In genomic region chr11:24171675-24172285, GRCm38 (mm10) we compare ENCODE assay signal across 21 mouse cellular contexts.
DNase-seq lines count a peak whose midpoint lies in the region; ATAC-seq lines count a peak whose summit lies in the region.
"Had no signal": no experiment of that assay in that cellular context is flagged by ENCODE, and none has a peak within 500 bp of the region (broad histone marks: within the 10 kb centered on the region; RNA-seq: fewer than 3 reads in every experiment).

No protein-coding gene starts in this region.

- DNase-seq in embryonic facial prominence, embryonic 10.5 days (ENCODE audit: low spot score) = no peak
- DNase-seq in midbrain, embryonic 11.5 days (ENCODE audit: low spot score, missing footprints) = no peak
- no peak for DNase-seq in midbrain, embryonic 14.5 days
- DNase-seq: adrenal gland, postnatal 14 days; cerebellum, adult 18-20 months; cerebellum, postnatal 36 days; kidney, adult 2 months; kidney, postnatal 25 days; layer of hippocampus, adult 9-11 months; lung, postnatal 36 days; right cerebral cortex, adult 18-20 months; thymus, adult 2 months had no signal

- H3K4me2 ChIP-seq in embryonic facial prominence, embryonic 12.5 days (replicated peaks) = no peak overlapping the region
- no peak overlapping the region for H3K4me2 ChIP-seq in midbrain, embryonic 11.5 days
- H3K4me2 ChIP-seq in midbrain, embryonic 14.5 days (ENCODE audit: low read length) = no peak overlapping the region
- no peak overlapping the region for H3K4me2 ChIP-seq in forebrain, embryonic 16.5 days (ENCODE audit: low read length)
- no peak overlapping the region for H3K4me2 ChIP-seq in midbrain, embryonic 15.5 days
- H3K4me2 ChIP-seq: embryonic facial prominence, embryonic 15.5 days; heart, embryonic 15.5 days; liver, embryonic 15.5 days had no signal

- H3K9ac ChIP-seq in embryonic facial prominence, embryonic 12.5 days = no peak overlapping the region
- no peak overlapping the region for H3K9ac ChIP-seq in midbrain, embryonic 11.5 days (ENCODE audit: low read length)
- no peak overlapping the region for H3K9ac ChIP-seq in midbrain, embryonic 14.5 days (replicated peaks; ENCODE audit: low read length)
- H3K9ac ChIP-seq in forebrain, embryonic 16.5 days (replicated peaks; ENCODE audit: low read depth, low read length) = no peak overlapping the region
- H3K9ac ChIP-seq in midbrain, embryonic 15.5 days = no peak overlapping the region
- H3K9ac ChIP-seq: embryonic facial prominence, embryonic 15.5 days; heart, embryonic 15.5 days; liver, embryonic 15.5 days had no signal

- H3K36me3 ChIP-seq in embryonic facial prominence, embryonic 12.5 days = peaks cover 16% of the 10 kb centered on the region
- H3K36me3 ChIP-seq in embryonic facial prominence, embryonic 10.5 days (replicated peaks) = peaks cover 19% of the 10 kb centered on the region
- 0 out of 2 replicates have a peak, but pooled peaks cover 4% of the 10 kb centered on the region for H3K36me3 ChIP-seq in midbrain, embryonic 11.5 days (ENCODE audit: control insufficient read depth, insufficient read depth, low read length)
- peaks cover 5% of the 10 kb centered on the region for H3K36me3 ChIP-seq in midbrain, embryonic 14.5 days (ENCODE audit: control insufficient read depth, insufficient read depth, low read length)
- peaks cover 6% of the 10 kb centered on the region; the same call in 1 of the 2 replicates for H3K36me3 ChIP-seq in forebrain, embryonic 16.5 days (ENCODE audit: control insufficient read depth, insufficient read depth)
- H3K36me3 ChIP-seq in midbrain, embryonic 15.5 days (replicated peaks) = no peaks in the 10 kb centered on the region
- H3K36me3 ChIP-seq: heart, embryonic 15.5 days had no signal

- H3K27ac ChIP-seq in embryonic facial prominence, embryonic 12.5 days = no peak overlapping the region
- H3K27ac ChIP-seq in embryonic facial prominence, embryonic 10.5 days (replicated peaks) = no peak overlapping the region
- H3K27ac ChIP-seq in midbrain, embryonic 11.5 days (ENCODE audit: low read depth, low read length) = no peak overlapping the region
- H3K27ac ChIP-seq in midbrain, embryonic 14.5 days (replicated peaks; ENCODE audit: low read depth, low read length) = no peak overlapping the region
- no peak overlapping the region for H3K27ac ChIP-seq in forebrain, embryonic 16.5 days (ENCODE audit: low read length)
- H3K27ac ChIP-seq in midbrain, embryonic 15.5 days = no peak overlapping the region
- H3K27ac ChIP-seq: embryonic facial prominence, embryonic 15.5 days; heart, embryonic 15.5 days; liver, embryonic 15.5 days had no signal

- ATAC-seq in embryonic facial prominence, embryonic 12.5 days (ENCODE audit: insufficient number of reproducible peaks, insufficient read depth, low FRiP score, low TSS enrichment) = 0 out of 2 replicates have a peak, but pooled peaks have one; percentile 18
- ATAC-seq in midbrain, embryonic 11.5 days (ENCODE audit: low FRiP score) = peak; percentile 22; the same call in 1 of the 2 replicates
- ATAC-seq in midbrain, embryonic 14.5 days (ENCODE audit: low FRiP score, low TSS enrichment) = no peak
- ATAC-seq in forebrain, embryonic 16.5 days = 0 out of 2 replicates have a peak, but pooled peaks have one; percentile 19
- ATAC-seq in midbrain, embryonic 15.5 days (replicated peaks) = 0 out of 2 replicates have a peak, but pooled peaks have one; percentile 24
- no peak for ATAC-seq in megakaryocyte-erythroid progenitor cell, adult 5-6 weeks (replicated peaks; ENCODE audit: low FRiP score, low TSS enrichment, poor library complexity, severe bottlenecking)
- no peak for ATAC-seq in activated CD4-positive, CD25-positive, alpha-beta regulatory T cell, adult 4 months

- no peaks in the 10 kb centered on the region for H3K4me1 ChIP-seq in embryonic facial prominence, embryonic 12.5 days
- peaks cover 10% of the 10 kb centered on the region for H3K4me1 ChIP-seq in embryonic facial prominence, embryonic 10.5 days
- no peaks in the 10 kb centered on the region for H3K4me1 ChIP-seq in midbrain, embryonic 11.5 days (ENCODE audit: control insufficient read depth, insufficient read depth, low read length)
- H3K4me1 ChIP-seq in midbrain, embryonic 14.5 days (ENCODE audit: control insufficient read depth, insufficient read depth, low read length) = 0 out of 2 replicates have a peak, but pooled peaks cover 3% of the 10 kb centered on the region
- 0 out of 2 replicates have a peak, but pooled peaks cover 6% of the 10 kb centered on the region for H3K4me1 ChIP-seq in forebrain, embryonic 16.5 days (replicated peaks; ENCODE audit: control insufficient read depth, insufficient read depth, low read length)
- 0 out of 2 replicates have a peak, but pooled peaks cover 2% of the 10 kb centered on the region for H3K4me1 ChIP-seq in midbrain, embryonic 15.5 days
- H3K4me1 ChIP-seq: embryonic facial prominence, embryonic 15.5 days; heart, embryonic 15.5 days; liver, embryonic 15.5 days had no signal

- H3K4me3 ChIP-seq in embryonic facial prominence, embryonic 12.5 days = no peak overlapping the region
- no peak overlapping the region for H3K4me3 ChIP-seq in embryonic facial prominence, embryonic 10.5 days
- no peak overlapping the region for H3K4me3 ChIP-seq in midbrain, embryonic 11.5 days (ENCODE audit: low read depth, low read length)
- H3K4me3 ChIP-seq in midbrain, embryonic 14.5 days (replicated peaks; ENCODE audit: low read depth, low read length) = no peak overlapping the region
- H3K4me3 ChIP-seq in forebrain, embryonic 16.5 days (replicated peaks; ENCODE audit: low read length) = no peak overlapping the region
- no peak overlapping the region for H3K4me3 ChIP-seq in midbrain, embryonic 15.5 days
- H3K4me3 ChIP-seq: embryonic facial prominence, embryonic 15.5 days; heart, embryonic 15.5 days; liver, embryonic 15.5 days had no signal

- H3K27me3 ChIP-seq in embryonic facial prominence, embryonic 12.5 days = no peaks in the 10 kb centered on the region
- H3K27me3 ChIP-seq in embryonic facial prominence, embryonic 10.5 days (replicated peaks; ENCODE audit: low read depth, poor library complexity, severe bottlenecking) = no peaks in the 10 kb centered on the region
- H3K27me3 ChIP-seq in midbrain, embryonic 11.5 days (ENCODE audit: control insufficient read depth, insufficient read depth, low read length) = no peaks in the 10 kb centered on the region
- no peaks in the 10 kb centered on the region for H3K27me3 ChIP-seq in midbrain, embryonic 14.5 days (ENCODE audit: control insufficient read depth, insufficient read depth, low read length)
- H3K27me3 ChIP-seq in forebrain, embryonic 16.5 days (replicated peaks; ENCODE audit: control insufficient read depth, insufficient read depth, low read length) = no peaks in the 10 kb centered on the region
- H3K27me3 ChIP-seq in midbrain, embryonic 15.5 days (replicated peaks) = no peaks in the 10 kb centered on the region
- H3K27me3 ChIP-seq: CH12.LX; embryonic facial prominence, embryonic 15.5 days; heart, embryonic 15.5 days; liver, embryonic 15.5 days had no signal

- 79% methylated on average over 5 of the region's 5 CpGs for WGBS in embryonic facial prominence, embryonic 12.5 days
- 70% methylated on average over 5 of the region's 5 CpGs for whole genome bisulfite sequencing in embryonic facial prominence, embryonic 10.5 days
- WGBS in midbrain, embryonic 11.5 days = 80% methylated on average over 5 of the region's 5 CpGs
- 82% methylated on average over 5 of the region's 5 CpGs for WGBS in midbrain, embryonic 14.5 days
- WGBS in forebrain, embryonic 16.5 days = 81% methylated on average over 5 of the region's 5 CpGs
- 80% methylated on average over 5 of the region's 5 CpGs for WGBS in midbrain, embryonic 15.5 days

- no peaks in the 10 kb centered on the region for H3K9me3 ChIP-seq in embryonic facial prominence, embryonic 12.5 days
- no peaks in the 10 kb centered on the region for H3K9me3 ChIP-seq in embryonic facial prominence, embryonic 10.5 days
- no peaks in the 10 kb centered on the region for H3K9me3 ChIP-seq in midbrain, embryonic 11.5 days (ENCODE audit: control insufficient read depth, low read length)
- H3K9me3 ChIP-seq in midbrain, embryonic 14.5 days (ENCODE audit: control insufficient read depth, low read length) = no peaks in the 10 kb centered on the region
- no peaks in the 10 kb centered on the region for H3K9me3 ChIP-seq in forebrain, embryonic 16.5 days (ENCODE audit: control insufficient read depth, low read length)
- H3K9me3 ChIP-seq in midbrain, embryonic 15.5 days = no peaks in the 10 kb centered on the region
- H3K9me3 ChIP-seq: embryonic facial prominence, embryonic 15.5 days; heart, embryonic 15.5 days; liver, embryonic 15.5 days had no signal

Comparison
In these comparisons a context has a peak if more than half of its experiments do, and no peak if none do; other contexts are left out.
1. ATAC-seq: peak in embryonic facial prominence, embryonic 12.5 days (single experiment), midbrain, embryonic 11.5 days (single experiment), forebrain, embryonic 16.5 days (single experiment) and midbrain, embryonic 15.5 days (single experiment); none in midbrain, embryonic 14.5 days (single experiment), megakaryocyte-erythroid progenitor cell, adult 5-6 weeks (single experiment) and activated CD4-positive, CD25-positive, alpha-beta regulatory T cell, adult 4 months (single experiment).